Mouse (Mus musculus): ENCODE data around the gene Taf1d. TPM values are rescaled to one million over a fixed set of nuclear protein-coding genes. Genes with fewer than 3 reads are reported as not detected.

Taf1d gene
- total RNA-seq, 2 experiments from 2014 or later = 30.0 to 41.7 TPM

Small RNA genes lying within 50 kb of the gene (microRNA-seq; reads per million reads assigned to microRNA genes)
- gene Gm49349 (0 reads per million in 2 experiments), gene mmu-mir-7650 (0 reads per million in 2 experiments)

Other genes with a start within 250 kb of the Taf1d start
- under 1 TPM; 0.10 to 0.14 TPM for gene Hephl1, start 194.1 kb upstream of the Taf1d start, total RNA-seq (2021)
- gene Vstm5, start 67.2 kb upstream of the Taf1d start, total RNA-seq (2021) = under 1 TPM; 0.56 to 0.57 TPM
- gene Med17, start 26.3 kb upstream of the Taf1d start, total RNA-seq (2021) = 10 to 100 TPM; 16.4 to 17.5 TPM
- 10 to 100 TPM in 1 of 2 experiments, 1 to 10 TPM in 1; 7.0 to 10.7 TPM for gene 4931406C07Rik, start 234 bp downstream of the Taf1d start, total RNA-seq (2021)
- 10 to 100 TPM in 1 of 2 experiments, 1 to 10 TPM in 1; 8.1 to 10.5 TPM for gene Cep295, start 51.6 kb downstream of the Taf1d start, total RNA-seq (2021)
- 10 to 100 TPM; 20.7 to 21.2 TPM for gene Smco4, start 187.2 kb downstream of the Taf1d start, total RNA-seq (2021)

Data from heart, postnatal 14 days (tissue).